Mouse (Mus musculus) forebrain, embryonic 14.5 days (tissue): ENCODE results near the gene Slc25a12. TPM values are rescaled to one million over a fixed set of nuclear protein-coding genes. Genes with fewer than 3 reads are reported as not detected.
A peak's percentile ranks its signal among the peaks of the same experiment; 100 is the strongest.

Source experiments
- ATAC-seq: fragments of 200-750 bp; cut with Nextera tagmentation; 2 replicates; pipeline ENCODE4 v1.8.0; 2017; ENCODE audit warnings: mild to moderate bottlenecking, moderate library complexity
- DNase-seq: peaks from one replicate; pipeline ENCODE4 v3.0.0-alpha.2; 2015; ENCODE audit warnings: low spot score
- H3K27ac ChIP-seq: fragments of 300-500 bp; sonication (generic); 2 replicates; pipeline ENCODE4 v1.5.1; 2014; ENCODE audit warnings: low read depth, mild to moderate bottlenecking, control low read depth, low read length, moderate library complexity
- H3K27me3 ChIP-seq: fragments of 300-500 bp; sonication (generic); replicated peaks from 2 replicates; pipeline ENCODE4 v1.6.1; 2014; ENCODE audit warnings: low read length, control low read depth, mixed read lengths; ENCODE audit not compliant: control insufficient read depth, insufficient read depth
- H3K36me3 ChIP-seq: fragments of 300-500 bp; sonication (generic); 2 replicates; pipeline ENCODE4 v1.6.1; 2014; ENCODE audit warnings: low read length, control low read depth; ENCODE audit not compliant: control insufficient read depth, insufficient read depth
- H3K4me1 ChIP-seq: fragments of 300-500 bp; sonication (generic); 2 replicates; pipeline ENCODE4 v1.6.1; 2014; ENCODE audit warnings: antibody characterized with exemption, low read length, control low read depth; ENCODE audit not compliant: control insufficient read depth, insufficient read depth
- H3K4me2 ChIP-seq: fragments of 300-500 bp; sonication (generic); 2 replicates; pipeline ENCODE4 v1.6.1; 2014; ENCODE audit warnings: mild to moderate bottlenecking, control low read depth, low read length
- H3K4me3 ChIP-seq: fragments of 300-500 bp; sonication (generic); 2 replicates; pipeline ENCODE4 v1.5.1; 2014; ENCODE audit warnings: low read depth, low read length, control low read depth
- H3K9ac ChIP-seq: fragments of 300-500 bp; sonication (generic); 2 replicates; pipeline ENCODE4 v1.6.1; 2014; ENCODE audit warnings: mild to moderate bottlenecking, low read length, control low read depth, moderate library complexity
- H3K9me3 ChIP-seq: fragments of 300-500 bp; sonication (generic); replicated peaks from 2 replicates; pipeline ENCODE4 v1.6.1; 2016; ENCODE audit warnings: low read length, control low read depth, mixed read lengths; ENCODE audit not compliant: control insufficient read depth
- WGBS: fragments of 180-500 bp; shearing (Covaris S2); extraction: QIAGEN DNeasy Blood & Tissue Kit; methylation state at CpG from one replicate; pipeline ENCODE4 v1.1.7; 2014; 5-methylcytosine and 5-hydroxymethylcytosine counted together
- polyA plus RNA-seq: library from polyadenylated mRNA; unstranded; fragments of >200 nt; fragmentation: Nextera tagmentation; extraction: Ambion mirVana; gene quantifications from 2 replicates; pipeline ENCODE4 v1.2.1, GENCODE M21; 2014

Slc25a12 gene
- polyA plus RNA-seq, 1 experiment from 2014 or later: 67.2 TPM

DNA sequence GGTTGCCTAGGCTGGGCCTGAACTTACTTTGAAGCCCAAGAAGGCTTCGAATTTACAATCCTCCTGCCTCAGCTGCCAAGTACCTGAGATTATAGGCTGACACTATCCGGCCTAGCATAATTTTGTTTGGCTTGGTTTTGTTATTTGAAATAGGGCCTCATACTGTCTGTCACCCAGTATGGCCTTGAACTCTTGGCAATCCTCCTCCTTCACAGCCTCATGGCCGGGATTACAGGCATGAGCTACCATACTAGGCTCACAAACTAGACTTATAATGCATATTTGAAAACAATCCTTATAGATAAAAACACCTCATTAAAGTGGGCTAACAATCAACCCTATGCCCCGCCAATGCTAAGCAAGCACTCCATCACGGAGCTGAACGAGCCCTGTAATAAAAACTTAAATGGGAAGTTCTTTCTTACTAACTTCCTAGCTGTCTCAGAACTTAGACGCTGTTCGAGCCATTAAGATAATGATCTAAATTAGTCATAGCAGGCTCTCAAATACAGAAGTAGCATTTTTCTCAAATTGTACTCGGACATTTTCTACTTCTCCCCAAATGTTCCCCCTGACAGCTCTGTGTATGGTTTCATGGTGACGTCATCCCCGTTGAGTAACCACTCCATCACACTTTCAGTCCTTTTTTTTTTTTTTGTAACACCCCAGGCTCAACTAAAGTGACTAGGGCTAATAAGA lies 40.6 kb downstream of the Slc25a12 start:
- Histone ChIP-seq H3K4me2 (no peak overlapping the region), H3K9ac (no peak overlapping the region), H3K9me3 (no peaks in the 10 kb centered on the region), H3K4me1 (no peaks in the 10 kb centered on the region), H3K36me3 (peaks cover 24% of the 10 kb centered on the region), H3K4me3 (no peak overlapping the region), H3K27me3 (no peaks in the 10 kb centered on the region), H3K27ac (no peak overlapping the region)
- no peak for ATAC-seq
- DNase-seq: no peak
- WGBS: 72% methylated on average over 11 of the region's 11 CpGs

DNA sequence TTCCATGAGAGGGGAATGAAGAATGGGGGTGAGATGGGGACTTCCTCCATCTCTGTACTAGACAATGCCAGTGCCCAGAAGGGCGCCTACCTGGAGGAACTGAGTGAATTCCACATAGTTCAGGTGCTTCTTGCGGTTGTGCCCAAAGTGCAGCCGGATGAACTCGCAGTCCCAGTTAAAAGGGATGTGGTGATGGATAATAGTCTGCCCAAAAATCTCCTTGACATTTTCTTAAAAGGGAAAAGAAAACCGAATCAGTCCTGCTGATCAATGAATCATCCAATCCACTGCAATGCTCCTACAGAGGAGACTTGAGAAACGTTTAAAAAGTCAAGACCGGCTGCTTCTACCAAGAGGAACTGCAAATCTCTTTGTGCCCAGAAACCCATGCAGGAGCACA lies 43.7 kb downstream of the Slc25a12 start:
- H3K4me1 ChIP-seq: no peaks in the 10 kb centered on the region
- WGBS: 86% methylated on average over 7 of the region's 7 CpGs
- no peak overlapping the region for H3K4me2 ChIP-seq
- H3K9me3 ChIP-seq: no peaks in the 10 kb centered on the region
- no peak overlapping the region for H3K4me3 ChIP-seq
- H3K9ac ChIP-seq: no peak overlapping the region
- H3K27me3 ChIP-seq: no peaks in the 10 kb centered on the region
- H3K36me3 ChIP-seq: peaks cover 18% of the 10 kb centered on the region; the same call in 1 of the 2 replicates
- no peak overlapping the region for H3K27ac ChIP-seq
- DNase-seq: no peak
- ATAC-seq: no peak

DNA sequence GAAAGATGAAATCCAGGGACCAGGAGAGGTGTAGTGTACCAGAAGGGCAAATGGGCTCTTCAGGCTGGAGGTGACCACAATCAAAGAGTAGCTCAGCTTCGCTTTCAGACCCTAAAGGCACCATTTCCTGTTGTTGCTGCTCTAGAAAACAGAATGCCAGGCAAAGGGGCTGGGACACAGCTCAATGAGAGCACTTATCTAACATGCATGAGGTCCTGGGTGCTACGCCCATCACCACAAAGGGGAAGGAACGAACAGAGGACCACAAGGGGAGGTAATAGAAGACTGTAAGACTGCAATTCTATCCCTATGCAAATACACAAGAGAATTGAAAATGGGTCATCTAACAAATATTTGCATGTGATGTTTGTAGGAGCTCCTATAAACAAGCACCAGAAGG lies 46.1 kb downstream of the Slc25a12 start:
- no peak for ATAC-seq
- 91% methylated on average over 3 of the region's 3 CpGs for WGBS
- DNase-seq: no peak
- Histone ChIP-seq H3K36me3 (peaks cover 21% of the 10 kb centered on the region), H3K27me3 (no peaks in the 10 kb centered on the region), H3K4me3 (no peak overlapping the region), H3K27ac (no peak overlapping the region), H3K4me1 (no peaks in the 10 kb centered on the region), H3K9me3 (no peaks in the 10 kb centered on the region; the same call in 1 of the 2 replicates), H3K9ac (no peak overlapping the region), H3K4me2 (no peak overlapping the region)

DNA sequence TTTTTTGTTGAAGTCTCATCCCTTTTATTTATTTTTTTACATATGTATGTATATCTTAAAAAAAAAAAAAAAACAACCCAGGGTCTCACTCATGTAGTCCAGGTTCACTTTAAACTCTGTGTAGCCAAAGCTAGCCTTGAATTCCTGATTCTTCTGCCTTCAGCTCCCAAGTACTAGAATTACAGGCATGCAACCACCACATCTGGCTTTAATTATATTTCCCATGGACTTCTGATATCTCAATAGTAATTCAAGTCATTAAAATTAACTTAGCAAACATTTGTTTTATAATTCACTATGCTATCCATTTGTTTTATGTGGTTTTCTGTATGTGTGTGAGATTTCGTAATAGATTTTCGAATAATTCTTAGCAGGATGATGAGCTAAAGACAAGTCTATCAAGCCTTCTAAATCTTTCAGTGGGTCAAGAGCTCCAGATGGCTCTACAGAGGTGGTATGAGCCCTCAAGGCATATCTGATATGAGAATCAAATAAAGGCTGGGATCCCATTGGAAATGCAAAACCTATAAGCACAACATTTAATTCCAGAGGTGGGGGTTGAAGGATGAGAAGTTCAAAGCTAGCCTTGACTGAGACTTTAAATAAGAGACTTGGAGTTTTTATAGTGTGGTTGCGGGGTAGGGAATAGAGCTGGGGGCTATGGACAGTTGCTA lies 51.3 kb downstream of the Slc25a12 start:
- no peaks in the 10 kb centered on the region; the same call in 1 of the 2 replicates for H3K9me3 ChIP-seq
- H3K4me1 ChIP-seq: no peaks in the 10 kb centered on the region
- no peak overlapping the region for H3K4me2 ChIP-seq
- peaks cover 48% of the 10 kb centered on the region for H3K36me3 ChIP-seq
- no peak for DNase-seq
- no peak for ATAC-seq
- H3K4me3 ChIP-seq: no peak overlapping the region
- no peak overlapping the region for H3K27ac ChIP-seq
- WGBS: 95% methylated on average over 3 of the region's 3 CpGs
- no peak overlapping the region for H3K9ac ChIP-seq
- no peaks in the 10 kb centered on the region for H3K27me3 ChIP-seq

DNA sequence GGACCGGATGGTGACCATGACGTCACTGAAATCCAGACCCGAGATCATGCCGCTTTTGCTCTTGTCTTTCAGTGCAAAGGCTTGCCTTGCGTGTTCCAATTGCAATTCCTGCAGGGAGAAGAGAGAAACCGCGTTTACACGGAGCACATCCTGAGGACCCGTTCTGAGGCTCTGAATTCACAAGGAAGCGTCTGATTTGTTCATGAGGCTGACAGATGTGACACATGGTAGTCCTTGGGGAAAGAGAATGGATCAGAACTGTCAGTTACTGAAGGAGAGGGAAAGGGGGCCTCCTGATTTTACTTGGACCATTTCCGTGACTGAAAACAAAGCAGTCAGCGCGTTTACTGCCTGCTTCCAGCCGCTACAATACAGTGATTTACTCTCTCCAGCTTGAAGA lies 52.5 kb downstream of the Slc25a12 start:
- no peaks in the 10 kb centered on the region for H3K27me3 ChIP-seq
- peaks cover 54% of the 10 kb centered on the region for H3K36me3 ChIP-seq
- no peaks in the 10 kb centered on the region for H3K4me1 ChIP-seq
- no peak overlapping the region for H3K9ac ChIP-seq
- no peak overlapping the region for H3K4me3 ChIP-seq
- no peak overlapping the region for H3K4me2 ChIP-seq
- DNase-seq: no peak
- no peaks in the 10 kb centered on the region; the same call in 1 of the 2 replicates for H3K9me3 ChIP-seq
- WGBS: 72% methylated on average over 14 of the region's 14 CpGs
- ATAC-seq: no peak
- H3K27ac ChIP-seq: no peak overlapping the region

DNA sequence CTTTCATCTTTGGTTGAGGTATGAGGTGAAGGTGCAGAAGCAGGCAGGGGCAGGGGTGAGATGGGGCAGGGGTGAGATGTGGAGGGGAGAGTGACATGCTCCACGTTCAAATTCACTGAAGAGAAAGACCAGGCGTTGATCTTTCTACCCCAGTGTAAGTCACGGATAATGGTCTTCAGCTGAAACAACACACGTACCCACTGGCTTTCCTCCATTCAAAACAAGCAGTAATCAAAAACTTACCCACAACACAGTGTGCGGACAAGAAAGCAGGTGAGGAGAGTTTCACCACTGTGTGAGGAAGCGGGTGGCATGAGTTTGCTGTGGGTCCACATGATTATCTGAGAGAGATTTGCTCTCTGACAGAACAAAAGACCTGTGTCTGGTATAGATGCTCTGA lies 53.5 kb downstream of the Slc25a12 start:
- Histone ChIP-seq H3K36me3 (peaks cover 54% of the 10 kb centered on the region), H3K9me3 (no peaks in the 10 kb centered on the region; the same call in 1 of the 2 replicates), H3K4me3 (no peak overlapping the region), H3K4me1 (peaks cover 2% of the 10 kb centered on the region; the same call in 1 of the 2 replicates), H3K9ac (no peak overlapping the region), H3K4me2 (no peak overlapping the region), H3K27ac (no peak overlapping the region), H3K27me3 (no peaks in the 10 kb centered on the region)
- 75% methylated on average over 6 of the region's 6 CpGs for whole genome bisulfite sequencing
- no peak for ATAC-seq
- DNase-seq: no peak

DNA sequence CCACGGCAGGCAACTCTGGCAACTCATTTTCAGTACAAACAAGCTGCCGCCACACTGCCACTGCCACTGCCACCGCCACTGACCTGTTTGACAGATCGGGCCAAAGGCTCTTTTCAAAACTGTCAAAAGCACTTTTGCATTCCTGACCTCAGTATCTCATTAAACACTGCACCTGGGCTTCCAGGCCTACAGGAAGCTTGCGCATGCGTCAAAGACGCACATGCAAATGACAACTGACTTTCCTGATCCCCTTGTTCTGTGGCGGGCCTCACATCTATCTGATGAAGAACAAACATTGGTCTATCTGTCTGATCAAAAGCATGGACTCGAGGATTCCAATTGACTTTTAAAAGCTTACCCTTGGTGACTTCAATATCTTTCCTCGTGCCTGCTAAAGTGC lies 55.5 kb downstream of the Slc25a12 start:
- H3K27ac ChIP-seq: no peak overlapping the region
- 83% methylated on average over 10 of the region's 10 CpGs for WGBS
- no peak overlapping the region for H3K4me3 ChIP-seq

DNA sequence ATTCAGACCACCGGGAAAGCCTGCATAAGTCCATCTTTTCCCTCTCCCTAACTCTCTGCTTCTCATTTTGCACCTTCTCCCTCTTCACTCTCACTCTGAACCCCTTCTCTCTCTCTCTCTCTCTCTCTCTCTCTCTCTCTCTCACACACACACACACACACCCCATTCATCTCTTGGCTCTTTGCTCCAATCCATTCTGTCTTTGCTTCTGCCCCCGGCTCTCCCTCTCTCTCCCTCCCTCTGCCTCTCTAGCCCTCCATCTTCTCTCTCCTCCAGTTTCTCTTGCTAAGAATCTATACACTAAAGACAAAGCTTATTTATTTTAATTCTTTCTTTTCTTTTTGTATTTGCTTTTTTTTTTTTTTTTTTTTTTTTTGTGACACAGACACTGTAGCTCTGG lies 57.8 kb downstream of the Slc25a12 start:
- Histone ChIP-seq H3K4me1 (peaks cover 8% of the 10 kb centered on the region), H3K9me3 (no peaks in the 10 kb centered on the region), H3K27me3 (no peaks in the 10 kb centered on the region), H3K4me3 (no peak overlapping the region), H3K4me2 (no peak overlapping the region), H3K36me3 (peaks cover 44% of the 10 kb centered on the region), H3K9ac (no peak overlapping the region), H3K27ac (peak overlapping the region; percentile 52; the same call in 1 of the 2 replicates)
- WGBS: 27% methylated on average over 2 of the region's 2 CpGs
- ATAC-seq (peak; percentile 52; the same call in 1 of the 2 replicates), DNase-seq (no peak)

More for the DNA sequence above, 55.5 kb downstream of the Slc25a12 start:
- Histone ChIP-seq H3K27me3 (no peaks in the 10 kb centered on the region), H3K9me3 (no peaks in the 10 kb centered on the region), H3K36me3 (peaks cover 50% of the 10 kb centered on the region), H3K9ac (no peak overlapping the region), H3K4me2 (no peak overlapping the region), H3K4me1 (peaks cover 4% of the 10 kb centered on the region; the same call in 1 of the 2 replicates)
- DNase-seq (no peak), ATAC-seq (no peak)

DNA sequence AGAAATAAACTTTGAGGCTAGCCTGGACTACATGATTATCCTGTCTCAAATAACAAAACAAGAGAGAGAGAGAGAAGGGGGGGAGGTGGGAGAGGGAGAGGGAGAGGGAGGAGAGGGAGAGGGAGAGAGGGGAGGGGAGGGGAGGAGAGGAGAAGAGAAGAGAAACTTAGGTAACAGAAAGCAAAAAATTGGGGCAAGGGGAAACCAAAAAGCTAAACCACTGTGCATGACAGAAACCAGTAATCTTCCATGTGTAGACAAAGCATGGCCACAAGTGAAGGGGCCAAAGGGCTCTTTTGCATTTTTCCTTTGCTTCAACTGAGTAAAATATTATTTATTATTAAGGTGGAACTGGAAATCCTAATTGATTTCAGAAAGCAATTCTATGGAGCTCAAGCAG lies 61.2 kb downstream of the Slc25a12 start:
- Histone ChIP-seq H3K27me3 (no peaks in the 10 kb centered on the region), H3K9ac (no peak overlapping the region), H3K9me3 (no peaks in the 10 kb centered on the region), H3K4me3 (no peak overlapping the region), H3K4me2 (no peak overlapping the region), H3K4me1 (peaks cover 24% of the 10 kb centered on the region), H3K27ac (no peak overlapping the region), H3K36me3 (peaks cover 26% of the 10 kb centered on the region)
- DNase-seq (no peak), ATAC-seq (no peak)
